Mouse (Mus musculus): Measurements from ENCODE around the gene Tigd3.

The Tigd3 gene

DNA sequence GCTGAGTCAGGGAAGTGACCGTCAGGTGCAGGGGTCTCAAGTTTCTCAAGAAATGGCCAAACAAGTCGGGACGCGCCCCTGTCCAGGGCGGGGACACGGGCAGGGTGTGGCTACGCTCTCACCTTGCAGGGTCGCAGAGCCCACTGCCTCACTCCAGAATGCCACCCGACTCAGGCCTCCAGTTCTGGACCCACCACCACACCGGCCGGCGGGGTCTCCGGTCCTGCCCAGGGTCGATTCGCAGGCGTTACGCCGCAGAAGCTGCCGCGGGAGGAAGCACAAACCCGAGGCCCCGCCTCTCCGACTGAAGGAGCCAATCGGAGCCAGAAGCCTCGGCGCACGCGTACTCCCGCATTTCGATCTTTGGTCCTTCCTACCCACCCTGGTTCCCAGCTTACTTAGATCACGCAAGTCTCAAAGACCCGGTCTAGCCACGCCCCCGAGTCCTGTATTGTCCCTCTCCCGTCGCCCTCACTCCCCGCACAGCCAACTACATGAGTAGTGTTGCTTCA, 18.9 kb downstream of the Tigd3 start, which contains the start of gene Frmd8:
Gene Frmd8 (minus strand): TSS at position 306 of the 512 bp plus-strand sequence.
- DNase-seq = peak; percentile 97

GRCm38 (mm10) chr19:5874391-5874968, 19.5 kb downstream of the Tigd3 start:
- DNase-seq = peak; percentile 39

DNA sequence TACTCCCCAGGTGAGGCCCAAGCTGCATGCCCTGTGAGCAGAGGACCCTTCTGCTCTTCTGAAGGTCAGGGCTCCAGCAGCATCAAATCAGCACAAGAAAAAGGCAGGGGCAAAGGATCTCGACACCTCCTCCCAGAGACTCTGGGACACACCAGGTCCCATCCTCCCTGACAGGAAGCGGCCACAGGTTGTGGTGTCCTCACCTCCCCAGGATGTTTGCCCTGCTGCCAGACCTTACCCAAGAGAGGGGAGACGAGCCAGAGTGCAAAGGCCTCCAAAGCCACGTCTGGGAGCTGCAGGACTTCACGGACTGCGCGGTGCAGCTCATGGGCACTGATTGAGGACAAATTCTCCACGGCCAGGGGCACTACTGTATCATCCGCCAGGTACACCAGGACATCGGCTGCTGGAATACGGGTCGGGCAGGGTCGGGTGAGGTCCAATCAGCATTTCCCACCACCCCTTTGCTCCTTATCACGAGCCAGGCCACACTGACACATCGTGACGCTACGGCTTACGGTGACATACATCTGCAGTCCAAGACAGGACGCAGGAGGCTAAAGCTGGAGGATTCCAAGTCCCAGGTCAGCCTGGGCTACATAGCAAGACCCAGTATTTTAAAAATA, 20.9 kb downstream of the Tigd3 start:
- peak; percentile 50 for DNase-seq

DNA sequence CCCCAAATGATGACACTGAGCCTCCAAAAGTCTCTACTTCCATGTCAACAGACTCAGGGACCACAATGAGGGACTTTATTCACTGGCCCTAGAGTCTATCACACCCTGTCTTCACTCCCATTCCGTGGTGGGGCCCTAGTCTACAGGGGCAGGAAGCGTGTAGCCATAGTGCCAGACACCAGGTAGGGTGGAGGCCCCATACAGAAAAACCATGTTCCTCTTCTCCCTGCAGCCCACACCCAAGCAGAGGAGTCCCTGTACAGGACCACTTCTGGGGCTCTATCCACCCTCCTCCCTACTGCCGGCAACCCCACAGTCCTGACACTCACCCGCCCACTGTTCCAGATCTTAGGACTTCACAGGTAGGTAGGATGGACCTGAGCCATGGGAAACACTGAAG, 21.4 kb downstream of the Tigd3 start:
- peak; percentile 52 for DNase-seq

GRCm38 (mm10) chr19:5871683-5872082, 22.3 kb downstream of the Tigd3 start:
- DNase-seq = no peak

GRCm38 (mm10) chr19:5871273-5871672, 22.7 kb downstream of the Tigd3 start:
- DNase-seq = peak; percentile 76

- DNase-seq = no peak
Measured at GRCm38 (mm10) chr19:5868096-5868495, 25.9 kb downstream of the Tigd3 start.

DNA sequence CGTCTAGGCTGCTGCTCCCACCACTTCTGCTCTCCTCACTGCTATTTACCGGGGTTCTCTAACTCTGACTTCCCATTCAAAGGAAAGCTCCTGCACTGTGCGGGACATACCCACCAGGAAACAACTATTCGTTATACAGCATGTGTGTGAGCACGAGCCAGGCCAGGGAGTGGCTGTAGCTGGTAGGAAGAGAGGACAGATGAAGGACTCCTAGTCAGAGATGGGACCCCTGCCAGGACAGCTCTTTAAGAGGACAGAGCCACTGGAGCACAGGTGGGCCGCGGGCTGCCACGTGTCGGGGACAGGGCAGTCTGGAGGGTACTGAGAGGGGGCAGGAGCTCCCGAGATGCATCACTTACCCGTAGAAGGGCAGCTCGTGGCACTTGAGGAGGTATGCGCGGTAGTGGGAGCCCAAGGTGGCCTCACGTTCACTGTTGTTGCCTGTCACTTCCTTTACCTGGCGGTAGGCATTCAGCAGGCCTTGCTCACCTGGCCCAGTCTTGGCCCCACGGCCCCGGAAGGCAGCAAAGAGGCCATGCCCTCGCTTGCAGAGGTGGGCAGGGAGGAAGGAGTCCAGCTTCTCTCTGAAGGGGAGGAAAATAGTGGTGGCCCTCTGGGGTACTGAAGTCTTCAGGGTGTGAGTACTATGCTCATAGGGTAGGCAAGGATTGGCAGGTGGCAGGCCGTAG, 29.1 kb downstream of the Tigd3 start:
- DNase-seq = no peak

DNA sequence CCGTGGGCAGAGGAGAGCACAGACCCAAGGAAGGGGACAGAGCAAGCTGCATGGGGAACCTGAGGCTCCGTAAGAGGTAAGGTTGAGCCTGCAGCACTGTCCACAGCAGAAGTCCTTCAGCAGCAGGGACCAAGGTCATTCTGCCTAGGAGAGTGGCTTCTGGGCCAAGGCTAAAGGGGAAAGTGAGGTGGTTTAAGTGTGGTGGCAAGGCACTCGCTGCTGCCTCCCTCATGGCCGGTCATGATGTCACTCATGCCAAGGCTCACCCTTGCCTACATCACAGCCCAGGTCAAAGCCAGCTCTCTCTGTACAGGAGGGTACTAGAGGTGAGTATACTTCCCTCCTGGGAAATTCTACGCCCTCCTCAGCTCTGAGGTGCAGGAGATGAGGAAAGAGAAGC, 30.2 kb downstream of the Tigd3 start:
- no peak for DNase-seq

GRCm38 (mm10) chr19:5862335-5863085, 31.4 kb downstream of the Tigd3 start:
- DNase-seq = no peak

GRCm38 (mm10) chr19:5856604-5857003, 37.3 kb downstream of the Tigd3 start:
- DNase-seq = no peak

DNA sequence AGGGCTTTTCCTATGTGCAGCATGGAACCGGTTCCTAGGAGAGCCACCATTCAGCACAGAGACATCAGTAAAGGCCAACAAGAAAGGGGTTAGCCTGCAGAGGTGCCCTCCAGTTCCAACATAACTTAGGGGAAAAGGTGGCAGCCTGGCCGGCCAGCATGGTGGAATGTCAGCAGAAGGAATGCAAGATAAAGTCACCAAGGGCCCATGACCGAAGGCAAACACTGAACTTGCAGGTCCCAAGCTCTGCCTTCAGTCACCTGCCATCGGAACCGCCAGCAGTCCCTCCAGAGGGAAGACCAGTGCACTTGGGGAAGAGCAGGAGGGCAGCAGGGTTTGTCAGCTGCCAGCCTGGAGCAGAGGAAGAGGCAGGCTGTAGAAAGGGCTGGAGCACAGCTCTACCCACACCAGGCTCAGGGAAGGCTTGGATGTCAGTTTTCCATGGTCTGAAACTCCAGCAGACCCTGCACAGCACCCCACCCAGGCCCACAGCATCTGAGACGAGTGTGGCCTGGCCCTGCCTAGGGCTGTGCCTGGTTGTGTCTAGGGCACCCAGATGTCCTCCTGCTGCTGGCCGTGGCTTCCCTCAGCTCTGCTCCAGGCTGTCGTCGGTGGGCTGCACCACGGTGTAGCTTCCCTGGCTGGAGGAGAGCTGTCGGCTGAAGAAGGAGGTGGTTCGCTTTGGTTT, 41.8 kb downstream of the Tigd3 start:
- no peak for DNase-seq

- no peak for DNase-seq
Measured at GRCm38 (mm10) chr19:5851481-5851971, 42.4 kb downstream of the Tigd3 start.

GRCm38 (mm10) chr19:5850860-5851259, 43.1 kb downstream of the Tigd3 start:
- DNase-seq = no peak

DNA sequence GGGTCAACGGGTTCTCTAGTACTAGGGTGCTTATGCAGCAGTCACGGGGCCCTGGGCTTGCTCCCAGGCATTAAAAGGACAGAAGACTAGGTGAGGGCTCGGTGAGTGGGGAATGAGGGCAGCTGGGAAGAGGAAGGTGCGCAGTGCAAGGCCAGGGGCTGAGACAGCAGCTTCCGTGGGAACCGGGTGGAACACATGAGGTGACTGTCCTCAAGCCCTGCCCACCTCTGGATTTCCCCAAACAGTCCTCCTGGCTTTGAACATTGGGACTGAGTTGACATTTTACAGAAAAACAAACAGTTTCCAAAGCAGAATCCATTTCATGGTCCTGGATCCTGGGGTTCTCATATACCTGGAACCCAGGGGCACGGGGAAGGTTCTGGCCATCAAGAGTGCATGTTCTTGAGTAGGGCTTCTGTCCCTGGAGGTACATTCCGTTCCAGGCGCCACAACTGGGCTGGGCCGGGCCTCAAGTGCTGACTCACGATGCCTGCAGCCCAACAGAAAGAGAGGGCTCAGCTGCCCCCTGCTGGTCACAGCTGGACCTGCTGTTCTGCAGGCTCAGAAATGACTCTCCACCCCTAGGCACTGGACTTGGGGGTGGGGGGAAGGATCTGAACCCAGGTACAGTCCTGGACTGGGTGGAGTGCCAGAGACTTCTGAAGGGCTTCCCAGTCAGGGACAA, 44.0 kb downstream of the Tigd3 start:
- DNase-seq = peak; percentile 96

GRCm38 (mm10) chr19:5848826-5849672, 44.9 kb downstream of the Tigd3 start:
- no peak for DNase-seq

DNA sequence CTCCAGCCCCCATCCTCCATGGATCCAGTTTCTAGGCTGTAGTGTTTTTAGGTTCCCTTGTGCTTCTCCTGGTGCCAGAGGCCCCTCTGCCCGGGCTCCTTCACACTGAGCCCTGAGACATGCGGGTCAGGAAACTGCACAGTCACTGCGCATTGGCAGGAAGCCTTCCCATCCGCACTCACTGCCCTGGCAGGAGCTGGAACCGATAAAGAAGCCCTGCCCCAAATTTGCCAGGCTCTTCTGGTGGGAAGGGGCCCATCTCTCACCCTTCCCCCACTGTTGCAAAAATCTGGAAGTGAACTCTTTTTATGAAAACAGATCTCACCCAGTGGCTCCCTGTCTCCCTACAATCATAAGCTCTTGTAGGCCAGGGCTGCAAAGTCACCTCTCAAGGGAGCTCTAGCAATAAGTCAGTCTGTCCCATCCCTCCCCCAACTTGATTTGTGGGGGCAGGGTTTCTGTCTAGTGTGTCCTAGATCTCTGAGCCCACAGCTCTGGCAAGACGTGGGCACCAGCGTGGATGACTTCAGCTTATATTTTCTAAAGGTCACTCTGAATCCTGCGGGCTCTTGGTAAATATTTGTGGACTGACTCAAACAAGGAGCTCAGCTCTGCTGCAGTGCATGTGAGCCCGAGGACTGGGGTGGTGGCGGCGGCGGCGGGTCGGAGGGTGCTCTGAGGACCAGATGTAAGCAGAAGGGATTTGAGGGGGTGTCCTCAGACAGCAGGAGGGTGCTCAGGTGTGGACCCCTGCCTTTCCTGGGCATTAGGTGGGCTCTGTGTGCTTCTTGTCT, 45.7 kb downstream of the Tigd3 start:
- DNase-seq = peak; percentile 58

DNA sequence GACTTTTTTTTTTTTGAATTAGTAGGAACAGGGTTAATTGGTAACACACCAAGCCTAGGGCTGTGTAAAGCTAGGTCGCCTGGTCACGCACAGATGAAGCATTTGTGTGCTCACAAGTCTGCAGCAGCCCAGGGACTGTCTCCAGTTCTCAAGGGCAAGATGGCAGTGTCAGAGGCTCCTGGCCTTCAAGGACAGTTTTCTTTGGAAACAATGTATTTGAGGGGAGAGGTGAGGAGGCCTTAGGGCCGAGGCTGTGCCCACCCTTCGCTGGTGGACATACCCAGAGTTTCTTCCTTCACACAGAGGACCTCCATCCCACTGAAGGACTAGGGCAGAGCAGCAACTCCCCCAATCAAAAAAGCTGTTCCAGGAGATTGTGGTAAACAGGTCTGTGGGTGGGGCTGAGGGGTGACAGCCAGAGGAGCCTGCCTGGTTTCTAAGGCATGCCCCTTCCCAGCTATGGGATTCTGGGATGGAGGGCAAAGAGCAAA, 46.6 kb downstream of the Tigd3 start:
- DNase-seq = peak; percentile 36

DNA sequence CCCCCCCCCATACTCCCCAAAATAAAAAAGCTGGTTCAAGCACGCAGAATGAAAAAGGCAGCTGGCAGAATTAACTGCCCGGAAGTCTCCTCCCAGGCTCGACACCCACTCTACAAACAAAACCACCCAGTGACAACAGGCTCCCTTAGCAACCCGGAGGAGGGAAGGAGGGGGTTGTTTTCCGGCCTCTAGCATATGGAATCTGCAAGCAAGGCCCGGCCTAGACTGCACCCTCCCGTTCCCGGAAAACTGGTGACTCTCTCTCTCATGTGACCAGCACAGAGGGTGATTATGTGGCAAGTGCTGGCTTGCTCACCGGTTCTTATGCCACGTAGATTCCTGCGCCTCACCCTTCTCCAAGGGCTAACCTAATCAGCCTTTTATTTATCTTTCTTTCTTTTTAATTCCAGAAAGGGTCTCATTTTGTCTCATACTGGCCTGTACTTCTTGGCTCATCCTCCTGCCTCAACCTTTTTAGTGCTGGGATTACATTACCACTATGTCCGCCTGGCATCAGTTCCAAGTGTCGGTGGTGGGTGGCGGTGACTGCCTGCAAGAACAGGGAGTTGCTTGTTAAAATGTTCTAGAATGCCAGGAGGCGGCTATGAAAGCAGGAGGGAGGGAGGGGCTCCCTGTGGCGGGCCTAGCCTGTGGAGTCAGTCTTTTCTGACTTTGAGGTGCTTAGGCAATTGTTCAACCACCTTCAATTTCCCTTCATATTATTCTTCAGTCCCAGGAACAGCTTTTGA, 47.2 kb downstream of the Tigd3 start:
- DNase-seq = peak; percentile 47
